Mouse (Mus musculus): Measurements from ENCODE around the gene Actl10. TPM values are rescaled to one million over a fixed set of nuclear protein-coding genes. Genes with fewer than 3 reads are reported as not detected.

Gene Actl10
- 0.07 TPM in 1 of 2 replicates, not detected in the other for polyA plus RNA-seq (2015; fragmentation: Nextera tagmentation; extraction: Ambion mirVana)

DNA sequence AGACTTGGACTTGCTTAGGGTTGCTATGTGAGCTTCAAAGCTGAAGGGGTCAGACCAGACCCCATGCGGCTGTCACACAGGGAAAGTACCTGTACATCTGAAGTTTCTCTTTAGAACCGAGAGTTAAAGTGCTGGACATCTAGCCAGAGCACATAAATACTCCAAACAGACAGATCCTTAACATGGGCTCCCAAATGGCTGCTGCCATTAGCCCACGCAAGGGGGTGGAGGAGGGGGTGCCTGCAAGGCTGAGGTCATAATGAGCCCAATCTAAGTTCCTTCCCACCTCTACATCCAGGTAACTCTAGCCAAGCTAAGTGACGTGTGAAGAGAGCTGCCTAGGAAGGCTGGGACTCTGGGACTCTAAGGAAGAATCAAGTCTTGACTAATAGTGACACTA lies at the start of gene Actl10:
TSS of gene Actl10 (plus strand) at position 301 of the 400 bp plus-strand sequence.
- 71% methylated on average over 4 of the region's 4 CpGs for WGBS (ENCODE audit: insufficient replicate concordance)
- Histone ChIP-seq H3K27ac (replicated peaks) (no peak within 1 kb of the TSS), H3K27me3 (peaks cover 47% of the 10 kb centered on the region), H3K36me3 (replicated peaks) (no peaks in the 10 kb centered on the region), H3K4me2 (peak within 1 kb of the TSS; percentile 62), H3K9me3 (replicated peaks) (no peaks in the 10 kb centered on the region), H3K9ac (no peak within 1 kb of the TSS), H3K4me3 (replicated peaks) (peak within 1 kb of the TSS; percentile 36), H3K4me1 (replicated peaks) (peaks cover 30% of the 10 kb centered on the region)
- no peak for ATAC-seq (ENCODE audit: insufficient read depth)

DNA sequence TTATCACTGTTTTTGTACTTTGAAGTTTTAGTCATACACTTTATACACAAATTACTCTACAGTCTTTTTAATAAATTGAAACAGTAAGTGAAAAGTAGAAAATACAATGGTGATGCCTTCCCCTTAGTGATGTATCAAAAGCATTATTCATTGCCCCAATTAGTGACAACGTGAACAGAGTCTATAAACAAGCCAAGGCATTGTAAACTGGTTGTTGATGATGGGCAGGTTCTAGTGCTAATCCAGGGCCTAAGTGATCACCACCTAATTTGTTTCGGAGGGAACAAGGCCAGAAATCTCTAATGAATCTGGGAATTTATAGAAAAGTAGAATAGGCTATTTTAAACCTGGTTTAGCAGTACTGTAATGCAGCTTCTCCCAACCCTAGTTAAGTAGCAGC lies 44.5 kb upstream of the Actl10 start:
- Histone ChIP-seq H3K36me3 (replicated peaks) (peaks cover 12% of the 10 kb centered on the region), H3K9ac (no peak overlapping the region), H3K27me3 (no peaks in the 10 kb centered on the region), H3K9me3 (replicated peaks) (no peaks in the 10 kb centered on the region), H3K4me3 (replicated peaks) (no peak overlapping the region), H3K4me2 (no peak overlapping the region), H3K27ac (replicated peaks) (0 out of 2 replicates have a peak overlapping the region, but pooled peaks have one; percentile 9), H3K4me1 (replicated peaks) (peaks cover 15% of the 10 kb centered on the region)
- WGBS (ENCODE audit: insufficient replicate concordance), result 79% methylated on average over 2 of the region's 2 CpGs
- ATAC-seq (ENCODE audit: insufficient read depth), result no peak

DNA sequence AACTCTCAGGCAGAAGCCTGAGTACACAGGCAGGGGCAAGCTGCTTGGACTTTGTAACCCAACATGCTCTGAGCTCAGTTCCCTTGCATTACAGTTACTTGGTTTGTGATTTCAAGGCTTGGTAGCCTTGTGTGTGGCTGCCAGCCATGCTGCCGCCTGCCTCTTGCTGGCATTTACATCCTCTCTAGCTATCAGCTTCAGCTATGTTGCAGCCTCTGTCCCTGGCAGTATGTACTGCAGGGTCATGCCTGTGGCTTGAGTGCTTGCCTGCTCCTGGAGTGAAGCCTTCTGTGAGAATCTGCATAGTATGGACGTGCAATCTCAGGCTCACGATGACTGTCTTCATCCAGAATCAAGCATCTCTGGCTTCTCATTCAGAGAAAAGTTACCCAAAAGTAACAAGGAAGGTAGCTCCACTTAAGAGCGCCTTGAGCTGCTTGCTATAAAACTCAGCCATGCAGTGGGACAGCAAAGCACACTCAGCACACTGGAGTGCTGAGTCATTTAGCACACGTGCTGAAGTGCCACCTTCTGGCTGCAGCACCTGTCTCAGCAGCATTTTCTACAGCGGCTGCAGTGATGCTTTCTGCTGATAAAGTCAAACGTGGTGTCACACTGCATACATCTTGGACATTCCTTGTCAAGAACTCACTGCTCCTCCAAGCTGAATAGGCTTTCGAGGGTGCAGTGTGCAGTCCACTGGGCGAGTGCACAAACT lies 43.9 kb upstream of the Actl10 start:
- 56% methylated on average over 9 of the region's 9 CpGs for WGBS (ENCODE audit: insufficient replicate concordance)
- Histone ChIP-seq H3K27ac (replicated peaks) (0 out of 2 replicates have a peak overlapping the region, but pooled peaks have one; percentile 9), H3K4me1 (replicated peaks) (peaks cover 15% of the 10 kb centered on the region)

DNA sequence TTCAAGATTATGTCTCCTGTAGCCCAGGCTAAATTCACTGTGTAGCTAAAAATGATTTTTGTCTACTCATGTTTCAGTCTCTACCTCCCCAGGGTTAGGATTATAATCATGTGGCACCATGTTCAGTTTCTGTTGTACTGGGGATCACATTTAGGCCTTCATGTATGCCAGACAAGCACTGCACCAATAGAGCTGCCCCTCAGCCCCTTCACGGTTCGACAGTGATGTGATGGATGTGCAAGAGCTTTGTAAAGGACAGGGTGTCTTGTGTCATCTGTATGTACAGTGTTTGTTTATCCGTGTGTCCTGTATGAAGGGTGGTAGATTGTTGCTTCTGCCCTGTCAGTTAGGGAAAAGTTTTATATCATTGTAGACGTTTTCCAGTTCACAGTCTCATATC lies 43.1 kb upstream of the Actl10 start:
- H3K27ac ChIP-seq (replicated peaks), result no peak overlapping the region
- WGBS (ENCODE audit: insufficient replicate concordance), result 78% methylated on average over 4 of the region's 4 CpGs
- ATAC-seq (ENCODE audit: insufficient read depth), result no peak

More for the DNA sequence above, 43.9 kb upstream of the Actl10 start:
- Histone ChIP-seq H3K4me2 (no peak overlapping the region), H3K27me3 (no peaks in the 10 kb centered on the region), H3K4me3 (replicated peaks) (no peak overlapping the region), H3K36me3 (replicated peaks) (peaks cover 12% of the 10 kb centered on the region), H3K9me3 (replicated peaks) (no peaks in the 10 kb centered on the region), H3K9ac (no peak overlapping the region)
- ATAC-seq (ENCODE audit: insufficient read depth), result no peak

DNA sequence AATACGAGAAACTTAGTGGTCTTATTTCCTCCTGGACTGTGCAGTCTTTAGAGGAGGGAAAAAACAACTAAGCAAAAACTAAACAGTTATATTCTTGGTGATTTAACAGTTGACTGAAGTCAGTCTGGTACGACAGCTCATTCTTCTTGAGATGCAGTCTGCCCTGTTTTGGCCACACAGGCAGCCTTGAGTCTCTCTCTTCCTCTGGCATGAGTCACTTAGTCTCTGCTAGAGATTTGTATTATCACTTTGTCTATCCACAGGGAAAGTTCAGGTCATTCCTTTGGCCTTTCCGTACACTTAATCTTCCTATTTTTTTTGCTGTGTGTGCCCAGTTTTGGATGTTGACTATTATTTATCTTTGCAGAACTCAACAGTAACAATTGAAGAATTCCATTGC lies 41.4 kb upstream of the Actl10 start:
- no peaks in the 10 kb centered on the region for H3K27me3 ChIP-seq
- no peak overlapping the region for H3K4me2 ChIP-seq
- WGBS (ENCODE audit: insufficient replicate concordance), result 84% methylated on average over 3 of the region's 3 CpGs
- H3K36me3 ChIP-seq (replicated peaks), result peaks cover 12% of the 10 kb centered on the region
- H3K4me3 ChIP-seq (replicated peaks), result no peak overlapping the region
- no peak for ATAC-seq (ENCODE audit: insufficient read depth)
- no peak overlapping the region for H3K9ac ChIP-seq
- no peaks in the 10 kb centered on the region for H3K9me3 ChIP-seq (replicated peaks)
- H3K4me1 ChIP-seq (replicated peaks), result peaks cover 15% of the 10 kb centered on the region
- no peak overlapping the region for H3K27ac ChIP-seq (replicated peaks)

More for the DNA sequence above, 43.1 kb upstream of the Actl10 start:
- Histone ChIP-seq H3K4me3 (replicated peaks) (no peak overlapping the region), H3K36me3 (replicated peaks) (peaks cover 12% of the 10 kb centered on the region), H3K4me2 (no peak overlapping the region), H3K9me3 (replicated peaks) (no peaks in the 10 kb centered on the region), H3K4me1 (replicated peaks) (peaks cover 15% of the 10 kb centered on the region), H3K9ac (no peak overlapping the region), H3K27me3 (no peaks in the 10 kb centered on the region)

DNA sequence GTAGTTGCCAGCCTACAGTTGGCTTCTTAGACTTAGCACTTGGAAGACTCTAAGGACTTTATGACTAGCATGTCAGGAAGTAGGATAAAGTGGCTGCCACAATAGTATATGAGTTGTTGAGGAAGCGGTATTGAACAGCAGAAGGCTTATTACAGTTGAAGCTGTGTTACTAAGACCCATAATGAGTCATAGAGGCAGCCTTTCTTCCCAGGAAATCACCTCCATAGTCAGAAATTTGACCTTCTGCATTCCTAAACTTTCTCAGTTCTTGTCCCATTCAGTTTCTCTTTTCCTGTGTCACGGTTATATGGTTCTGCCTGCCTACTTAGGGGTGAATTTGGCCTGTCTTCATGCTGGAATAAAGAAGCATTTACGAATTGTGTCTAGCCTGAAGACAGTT lies 34.6 kb upstream of the Actl10 start:
- ATAC-seq (ENCODE audit: insufficient read depth), result no peak

DNA sequence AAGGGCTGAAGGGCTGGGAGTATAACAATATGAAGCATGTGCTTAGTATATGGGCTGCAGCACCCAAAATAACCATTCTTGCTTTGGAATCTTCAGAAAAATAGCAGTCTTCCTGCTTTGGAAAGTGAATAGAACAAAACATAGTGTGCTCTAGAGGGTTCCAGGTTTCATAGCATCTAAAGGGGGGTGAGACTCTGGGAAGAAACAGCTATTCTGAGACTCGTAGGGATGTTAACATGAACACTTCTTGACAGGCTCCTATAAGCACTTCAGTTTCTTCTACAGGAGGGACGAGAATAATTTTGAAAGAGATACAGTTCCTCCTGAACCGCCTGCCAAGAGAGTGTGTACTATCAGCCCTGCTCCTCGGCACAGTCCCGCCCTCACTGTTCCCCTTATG lies 34.2 kb upstream of the Actl10 start:
- H3K9me3 ChIP-seq (replicated peaks), result no peaks in the 10 kb centered on the region
- H3K27me3 ChIP-seq, result no peaks in the 10 kb centered on the region
- H3K4me3 ChIP-seq (replicated peaks), result no peak overlapping the region
- H3K4me2 ChIP-seq, result no peak overlapping the region
- no peak overlapping the region for H3K27ac ChIP-seq (replicated peaks)
- no peak for ATAC-seq (ENCODE audit: insufficient read depth)
- H3K9ac ChIP-seq, result no peak overlapping the region
- no peaks in the 10 kb centered on the region for H3K4me1 ChIP-seq (replicated peaks)
- H3K36me3 ChIP-seq (replicated peaks), result peaks cover 16% of the 10 kb centered on the region; the same call in 1 of the 2 replicates
- 63% methylated on average over 5 of the region's 5 CpGs for WGBS (ENCODE audit: insufficient replicate concordance)

More for the DNA sequence above, 34.6 kb upstream of the Actl10 start:
- no peak overlapping the region for H3K4me2 ChIP-seq
- H3K4me3 ChIP-seq (replicated peaks), result no peak overlapping the region
- H3K27ac ChIP-seq (replicated peaks), result no peak overlapping the region
- H3K9me3 ChIP-seq (replicated peaks), result no peaks in the 10 kb centered on the region
- H3K9ac ChIP-seq, result no peak overlapping the region
- H3K4me1 ChIP-seq (replicated peaks), result no peaks in the 10 kb centered on the region
- no peaks in the 10 kb centered on the region for H3K27me3 ChIP-seq
- WGBS (ENCODE audit: insufficient replicate concordance), result 80% methylated on average over 3 of the region's 3 CpGs
- peaks cover 14% of the 10 kb centered on the region; the same call in 1 of the 2 replicates for H3K36me3 ChIP-seq (replicated peaks)

DNA sequence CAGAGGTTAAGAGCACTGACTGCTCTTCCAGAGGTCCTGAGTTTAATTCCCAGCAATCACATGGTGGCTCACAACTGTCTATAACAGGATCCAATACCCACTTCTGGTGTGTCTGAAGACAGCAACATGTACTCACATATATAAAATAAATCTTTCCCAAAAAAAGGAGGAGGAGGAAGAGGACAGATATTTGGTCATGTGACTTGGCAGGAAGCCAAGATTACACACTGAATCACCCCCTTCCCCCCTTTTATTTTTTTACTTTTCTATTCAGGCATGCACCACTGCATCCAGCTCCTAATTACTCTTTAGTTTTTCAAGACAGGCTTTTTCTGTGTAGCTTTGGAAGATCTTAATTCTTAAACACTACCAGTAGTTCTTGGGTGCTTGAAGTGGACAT lies 30.1 kb upstream of the Actl10 start:
- H3K36me3 ChIP-seq (replicated peaks), result peaks cover 40% of the 10 kb centered on the region

DNA sequence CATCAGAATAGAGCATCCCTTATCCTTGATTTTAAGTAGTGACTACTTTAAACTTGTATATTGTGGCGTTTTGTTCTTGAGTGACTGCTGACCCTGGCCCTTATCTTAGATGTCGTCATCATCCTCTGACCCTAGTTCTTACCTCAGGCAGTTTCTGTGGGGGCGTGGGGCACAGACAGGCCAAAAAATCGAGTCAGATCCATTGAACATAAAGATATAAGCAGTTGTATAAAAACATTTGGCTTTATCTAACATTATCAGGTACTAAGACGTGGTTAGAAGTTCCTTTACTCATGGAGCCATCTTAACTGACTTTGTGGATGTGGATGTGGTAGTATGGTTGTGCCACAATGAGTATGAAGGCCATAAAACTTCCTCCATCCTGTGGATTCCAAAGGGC lies 29.2 kb upstream of the Actl10 start:
- 40% methylated on average over 5 of the region's 5 CpGs for WGBS (ENCODE audit: insufficient replicate concordance)

More for the DNA sequence above, 30.1 kb upstream of the Actl10 start:
- Histone ChIP-seq H3K9ac (no peak overlapping the region), H3K27ac (replicated peaks) (no peak overlapping the region), H3K4me2 (no peak overlapping the region), H3K4me1 (replicated peaks) (no peaks in the 10 kb centered on the region), H3K4me3 (replicated peaks) (no peak overlapping the region), H3K27me3 (no peaks in the 10 kb centered on the region), H3K9me3 (replicated peaks) (no peaks in the 10 kb centered on the region)
- ATAC-seq (ENCODE audit: insufficient read depth), result no peak

DNA sequence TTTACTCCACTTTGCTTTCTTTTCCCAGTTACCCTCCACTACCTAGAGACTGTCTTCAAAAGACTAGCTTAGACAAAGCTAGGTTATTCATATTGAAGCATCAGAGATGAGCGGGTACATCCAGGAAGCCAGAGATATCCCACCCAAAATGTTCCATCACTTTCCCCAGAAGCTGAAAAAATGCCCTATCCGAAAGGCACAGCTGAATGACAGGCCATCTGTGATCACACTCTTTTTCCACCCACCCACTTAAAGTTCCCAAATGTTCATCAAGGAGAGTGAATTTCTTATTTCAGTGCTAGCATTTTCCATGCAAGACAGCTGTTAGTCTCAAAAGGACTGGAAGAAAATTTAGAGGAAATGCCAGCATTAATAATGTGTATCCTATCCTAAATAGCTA lies 26.3 kb upstream of the Actl10 start:
- Histone ChIP-seq H3K4me2 (no peak overlapping the region), H3K27ac (replicated peaks) (no peak overlapping the region), H3K4me1 (replicated peaks) (no peaks in the 10 kb centered on the region), H3K9me3 (replicated peaks) (no peaks in the 10 kb centered on the region), H3K9ac (no peak overlapping the region), H3K27me3 (no peaks in the 10 kb centered on the region), H3K4me3 (replicated peaks) (no peak overlapping the region), H3K36me3 (replicated peaks) (peaks cover 47% of the 10 kb centered on the region)
- no peak for ATAC-seq (ENCODE audit: insufficient read depth)
- 66% methylated on average over 2 of the region's 2 CpGs for WGBS (ENCODE audit: insufficient replicate concordance)

More for the DNA sequence above, 29.2 kb upstream of the Actl10 start:
- Histone ChIP-seq H3K36me3 (replicated peaks) (peaks cover 42% of the 10 kb centered on the region), H3K4me1 (replicated peaks) (no peaks in the 10 kb centered on the region), H3K27ac (replicated peaks) (no peak overlapping the region), H3K4me3 (replicated peaks) (no peak overlapping the region), H3K4me2 (no peak overlapping the region), H3K27me3 (no peaks in the 10 kb centered on the region), H3K9me3 (replicated peaks) (no peaks in the 10 kb centered on the region), H3K9ac (no peak overlapping the region)
- no peak for ATAC-seq (ENCODE audit: insufficient read depth)

DNA sequence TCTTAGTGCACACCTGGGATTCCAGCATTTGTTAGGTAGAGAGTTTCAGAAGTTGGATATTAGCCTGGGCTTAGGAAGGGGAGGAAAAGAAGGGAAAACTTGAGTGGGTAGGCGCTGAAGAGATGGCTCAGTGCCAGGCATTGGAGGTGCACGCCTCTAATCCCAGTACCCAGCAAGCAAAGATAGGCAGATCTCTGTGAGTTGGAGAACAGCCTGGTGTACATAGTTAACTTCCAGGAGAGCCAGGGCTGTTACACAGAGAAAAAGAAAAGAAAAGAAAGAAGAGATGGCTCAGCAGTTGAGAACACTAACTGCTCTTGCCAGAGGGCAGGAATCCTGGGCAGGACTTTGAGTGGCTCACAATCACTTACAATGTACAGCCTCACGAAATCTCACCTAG lies 25.0 kb upstream of the Actl10 start:
- Histone ChIP-seq H3K4me2 (no peak overlapping the region), H3K36me3 (replicated peaks) (peaks cover 53% of the 10 kb centered on the region), H3K4me3 (replicated peaks) (no peak overlapping the region), H3K27ac (replicated peaks) (no peak overlapping the region), H3K4me1 (replicated peaks) (no peaks in the 10 kb centered on the region), H3K9ac (no peak overlapping the region), H3K27me3 (no peaks in the 10 kb centered on the region), H3K9me3 (replicated peaks) (no peaks in the 10 kb centered on the region)
- no peak for ATAC-seq (ENCODE audit: insufficient read depth)
- 64% methylated on average over 3 of the region's 3 CpGs for WGBS (ENCODE audit: insufficient replicate concordance)

DNA sequence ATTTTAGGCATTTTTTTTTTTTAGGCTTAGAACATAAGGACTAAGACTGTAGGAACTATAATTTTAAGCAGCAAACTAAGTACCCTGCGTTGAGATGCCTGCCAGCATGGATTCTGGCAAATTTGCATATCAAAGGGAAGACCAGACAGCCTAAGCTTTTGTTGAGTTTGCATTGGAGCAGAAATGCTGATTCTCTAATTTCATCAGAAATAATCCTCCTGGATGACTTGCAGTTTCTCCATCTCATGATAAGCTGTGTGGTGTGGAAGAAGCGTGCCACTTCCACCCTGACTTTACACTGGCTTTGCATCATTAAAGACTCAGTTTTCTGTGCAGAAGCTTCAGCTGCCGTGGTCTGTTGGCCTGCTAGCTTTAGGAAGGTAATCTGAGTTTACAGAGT lies 18.7 kb upstream of the Actl10 start:
- no peak overlapping the region for H3K27ac ChIP-seq (replicated peaks)
- H3K27me3 ChIP-seq, result no peaks in the 10 kb centered on the region
- H3K4me2 ChIP-seq, result no peak overlapping the region
- no peaks in the 10 kb centered on the region for H3K9me3 ChIP-seq (replicated peaks)
- peaks cover 57% of the 10 kb centered on the region for H3K36me3 ChIP-seq (replicated peaks)
- H3K4me3 ChIP-seq (replicated peaks), result no peak overlapping the region
- WGBS (ENCODE audit: insufficient replicate concordance), result 51% methylated on average over 3 of the region's 3 CpGs
- no peaks in the 10 kb centered on the region for H3K4me1 ChIP-seq (replicated peaks)
- no peak overlapping the region for H3K9ac ChIP-seq
- ATAC-seq (ENCODE audit: insufficient read depth), result no peak

All from liver, embryonic 15.5 days (tissue).